Mouse (Mus musculus) G1E (cell line): ENCODE measurements around the gene Polr3e. TPM values are rescaled to one million over a fixed set of nuclear protein-coding genes. Genes with fewer than 3 reads are reported as not detected.
"Not testable (repeated sequence)": the region's sequence is repeated elsewhere in the genome, so short reads cannot be mapped to it uniquely, and the experiment has no call there.

Experiments
- ATAC-seq: 2 replicates; pipeline ENCODE4 v1.8.0; 2016; ENCODE audit warnings: mild to moderate bottlenecking; ENCODE audit not compliant: insufficient number of reproducible peaks, poor library complexity, low FRiP score, severe bottlenecking; ENCODE audit errors: extremely low read depth
- DNase-seq: peaks from one replicate; pipeline ENCODE4 v3.0.0; 2012; ENCODE audit warnings: low spot score
- H3K27me3 ChIP-seq: 2 replicates; pipeline ENCODE4 v1.6.1; 2012; ENCODE audit warnings: mild to moderate bottlenecking, low read length, inconsistent platforms; ENCODE audit not compliant: insufficient read depth
- H3K36me3 ChIP-seq: replicated peaks from 2 replicates; pipeline ENCODE3; 2012; ENCODE audit warnings: mild to moderate bottlenecking, inconsistent platforms
- H3K4me1 ChIP-seq: 2 replicates; pipeline ENCODE4 v1.6.1; 2012; ENCODE audit warnings: low read depth, low read length, inconsistent platforms, mixed read lengths; ENCODE audit not compliant: insufficient read depth
- H3K4me3 ChIP-seq: 2 replicates; pipeline ENCODE4 v1.5.1; 2012; ENCODE audit warnings: low read depth, mild to moderate bottlenecking, inconsistent platforms, low read length, moderate library complexity, mixed read lengths
- H3K9me3 ChIP-seq: replicated peaks from 2 replicates; pipeline ENCODE4 v1.6.1; 2012; ENCODE audit warnings: inconsistent platforms
- CTCF ChIP-seq: IDR thresholded peaks from 2 replicates; pipeline ENCODE4 v1.5.1; 2012; ENCODE audit warnings: low read depth, low read length, inconsistent platforms, mixed read lengths
- GATA1 ChIP-seq: IDR thresholded peaks from 2 replicates; pipeline ENCODE4 v1.6.1; 2012; ENCODE audit warnings: borderline replicate concordance, low read length, inconsistent platforms, mixed read lengths
- GATA2 ChIP-seq: IDR thresholded peaks from 2 replicates; pipeline ENCODE4 v1.6.1; 2012; ENCODE audit warnings: low read depth, low read length, inconsistent platforms, borderline replicate concordance
- POLR2AphosphoS5 ChIP-seq: IDR thresholded peaks from 2 replicates; pipeline ENCODE4 v1.6.1; 2012; ENCODE audit warnings: low read depth, low read length, inconsistent platforms; ENCODE audit not compliant: insufficient replicate concordance
- TAL1 ChIP-seq: conservative IDR thresholded peaks from 2 replicates; pipeline ENCODE4 v1.6.1; 2012; ENCODE audit warnings: low read depth, low read length, inconsistent platforms, mixed read lengths
- polyA plus RNA-seq: library from polyadenylated mRNA; stranded (reverse); fragments of >175 nt; gene quantifications from 2 replicates; pipeline ENCODE4 v1.2.3, GENCODE M21; 2012
- total RNA-seq, 2 experiments: library from RNA; stranded (forward) in 1 of 2; stranded (reverse) in 1 of 2; fragments of 200-1000 nt in 1 of 2; fragments of >200 nt in 1 of 2; fragmentation: Nextera tagmentation in 1 of 2; gene quantifications; 2 replicates each; pipeline ENCODE4 v1.2.3; 2014 to 2017

Gene Polr3e
- total and polyA plus RNA-seq, 3 experiments = 18.0 to 36.5 (median 27.6) TPM

GRCm38 (mm10) chr7:120901701-120902100 is 15.8 kb upstream of the Polr3e start:
- ATAC-seq (no peak), DNase-seq (no peak)
- TF ChIP-seq GATA2 (no peak), TAL1 (no peak), CTCF (no peak), POLR2AphosphoS5 (no peak), GATA1 (no peak)
- Histone ChIP-seq H3K4me1 (peaks cover 12% of the 10 kb centered on the region; the same call in 1 of the 2 replicates), H3K9me3 (no peaks in the 10 kb centered on the region), H3K36me3 (peaks cover 98% of the 10 kb centered on the region), H3K4me3 (no peak overlapping the region), H3K27me3 (no peaks in the 10 kb centered on the region)

DNA sequence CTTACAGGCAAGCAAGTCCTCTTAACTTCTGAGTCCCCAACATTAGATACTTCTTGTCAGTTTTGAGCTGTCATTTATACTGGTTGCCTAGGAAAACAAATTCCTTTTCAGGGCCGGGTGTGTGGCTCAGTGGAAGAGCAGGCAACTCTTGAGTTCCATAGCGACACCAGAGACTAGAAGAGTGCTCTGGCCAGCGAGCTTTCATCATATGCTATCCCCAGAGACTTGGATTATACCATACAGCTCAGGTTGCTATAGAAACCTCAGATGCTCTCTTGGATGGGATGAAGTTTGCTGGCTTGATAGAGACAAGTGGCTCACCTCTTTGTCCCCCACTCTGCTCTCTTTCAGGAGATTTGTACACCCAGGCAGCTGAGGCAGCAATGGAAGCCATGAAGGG is 14.6 kb upstream of the Polr3e start:
- Histone ChIP-seq H3K4me3 (no peak overlapping the region), H3K4me1 (peaks cover 12% of the 10 kb centered on the region; the same call in 1 of the 2 replicates), H3K9me3 (no peaks in the 10 kb centered on the region), H3K36me3 (peaks cover 92% of the 10 kb centered on the region), H3K27me3 (no peaks in the 10 kb centered on the region)
- ATAC-seq = no peak
- no peak for DNase-seq
- TF ChIP-seq GATA1 (no peak), GATA2 (no peak), CTCF (no peak), TAL1 (no peak), POLR2AphosphoS5 (no peak)

- H3K9me3 ChIP-seq, H3K4me3 ChIP-seq, DNase-seq, ATAC-seq, H3K27me3 ChIP-seq: not testable (repeated sequence)
- H3K4me1 ChIP-seq = peaks cover 14% of the 10 kb centered on the region
- H3K36me3 ChIP-seq = peaks cover 22% of the 10 kb centered on the region
These were observed 7.4 kb upstream of the Polr3e start for GRCm38 (mm10) chr7:120910172-120910571.

- H3K9me3 ChIP-seq, ATAC-seq, DNase-seq, H3K4me3 ChIP-seq, H3K27me3 ChIP-seq: not testable (repeated sequence)
- Histone ChIP-seq H3K4me1 (peaks cover 20% of the 10 kb centered on the region), H3K36me3 (peaks cover 11% of the 10 kb centered on the region)
These were observed 6.3 kb upstream of the Polr3e start for GRCm38 (mm10) chr7:120911268-120911667.

DNA sequence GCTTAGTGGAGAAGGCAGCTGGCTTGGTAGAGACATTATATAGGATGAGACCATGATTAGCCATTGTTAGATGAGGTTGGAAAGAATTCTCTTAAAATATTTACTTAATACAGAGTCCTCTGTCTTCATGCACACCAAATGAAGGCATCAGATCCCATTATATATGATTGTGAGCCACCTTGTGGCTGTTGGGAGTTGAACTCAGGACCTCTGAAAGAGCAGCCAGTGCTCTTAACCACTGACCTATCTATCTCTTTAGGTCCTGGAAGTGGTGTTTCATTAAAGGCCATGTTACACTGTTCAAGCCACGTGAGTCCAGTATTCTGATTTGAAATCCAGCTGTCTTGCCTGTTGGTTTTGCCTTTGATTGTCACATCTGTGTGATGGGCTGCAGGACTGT is 4.2 kb upstream of the Polr3e start:
- Histone ChIP-seq H3K4me1 (peaks cover 26% of the 10 kb centered on the region), H3K9me3 (no peaks in the 10 kb centered on the region), H3K4me3 (no peak overlapping the region), H3K27me3 (no peaks in the 10 kb centered on the region), H3K36me3 (no peaks in the 10 kb centered on the region)
- ATAC-seq = no peak
- TF ChIP-seq GATA2 (no peak), GATA1 (no peak), TAL1 (no peak), POLR2AphosphoS5 (no peak), CTCF (no peak)
- no peak for DNase-seq

DNA sequence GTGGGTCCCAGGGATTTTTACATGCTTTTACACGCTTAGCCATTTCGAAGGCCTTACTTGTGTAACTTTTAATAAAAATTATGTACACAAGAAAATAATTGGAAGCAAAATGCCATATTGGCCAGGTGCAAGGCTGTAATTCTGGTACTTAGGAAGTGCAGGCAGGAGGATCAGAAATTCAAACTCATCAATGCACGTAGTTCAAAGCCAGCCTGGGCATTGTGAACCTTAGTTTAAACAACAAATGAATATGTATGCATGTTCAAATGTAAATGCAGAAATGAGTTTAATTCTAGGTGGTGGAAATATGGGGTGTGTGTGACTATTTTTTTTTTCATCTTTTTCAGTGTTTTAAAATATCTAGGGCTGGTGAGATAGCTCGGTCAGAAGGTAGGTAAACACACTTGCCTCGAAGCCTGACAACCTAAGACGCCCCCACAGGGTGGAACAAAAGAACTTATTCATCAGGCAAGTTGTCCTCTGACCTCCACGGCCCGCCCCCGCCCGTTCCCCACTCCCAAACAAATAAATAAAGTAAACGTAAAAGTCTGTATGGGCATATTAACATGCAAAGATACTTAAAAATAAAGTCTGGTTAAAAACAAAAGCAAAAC is 1.2 kb upstream of the Polr3e start:
- DNase-seq = no peak
- ATAC-seq = no peak
- peaks cover 47% of the 10 kb centered on the region for H3K4me1 ChIP-seq
- H3K27me3 ChIP-seq = no peaks in the 10 kb centered on the region
- peak overlapping the region; percentile 95; the same call in 1 of the 2 replicates for H3K4me3 ChIP-seq
- H3K36me3 ChIP-seq = peaks cover 22% of the 10 kb centered on the region
- TF ChIP-seq POLR2AphosphoS5 = no peak
- TF ChIP-seq TAL1 = no peak
- no peak for TF ChIP-seq GATA2
- no peak for TF ChIP-seq CTCF
- no peak for TF ChIP-seq GATA1
- H3K9me3 ChIP-seq = no peaks in the 10 kb centered on the region

GRCm38 (mm10) chr7:120917279-120917591 is 309 bp upstream of the Polr3e start:
- TF ChIP-seq TAL1 (no peak), POLR2AphosphoS5 (no peak), GATA1 (no peak), GATA2 (no peak), CTCF (no peak)
- Histone ChIP-seq H3K9me3 (no peaks in the 10 kb centered on the region), H3K27me3 (no peaks in the 10 kb centered on the region), H3K4me3 (peak overlapping the region; percentile 95), H3K36me3 (peaks cover 28% of the 10 kb centered on the region), H3K4me1 (peaks cover 50% of the 10 kb centered on the region)
- ATAC-seq = no peak
- DNase-seq = no peak
